Mouse (Mus musculus) cerebellum, adult 2 months (tissue): ENCODE results near the gene Fndc5. TPM values are rescaled to one million over a fixed set of nuclear protein-coding genes. Genes with fewer than 3 reads are reported as not detected.

Experiments
- DNase-seq, 2 experiments: peaks; one replicate each; pipeline ENCODE4 v3.0.0; 2021
- H3K27ac ChIP-seq: fragments of 200-500 bp; 2 replicates; pipeline ENCODE4 v1.5.1; 2012; ENCODE audit warnings: low read length, control low read depth, inconsistent platforms; ENCODE audit not compliant: insufficient read depth
- H3K27me3 ChIP-seq: fragments of 200-500 bp; 2 replicates; pipeline ENCODE4 v1.6.1; 2012; ENCODE audit warnings: inconsistent platforms, mild to moderate bottlenecking, low read length, moderate library complexity; ENCODE audit not compliant: control insufficient read depth, insufficient read depth
- H3K4me1 ChIP-seq: fragments of 200-500 bp; 2 replicates; pipeline ENCODE4 v1.6.1; 2011; ENCODE audit warnings: low read length; ENCODE audit not compliant: control insufficient read depth, insufficient read depth
- H3K4me3 ChIP-seq: fragments of 200-500 bp; replicated peaks from 2 replicates; pipeline ENCODE3; 2011; ENCODE audit warnings: mild to moderate bottlenecking, low read depth, low read length, control low read depth; ENCODE audit not compliant: insufficient read depth
- CTCF ChIP-seq: fragments of 200-500 bp; IDR thresholded peaks from 2 replicates; pipeline ENCODE4 v1.5.1; 2011; ENCODE audit warnings: low read depth, mild to moderate bottlenecking, control low read depth, low read length, moderate library complexity, borderline replicate concordance; ENCODE audit not compliant: insufficient read depth
- POLR2A ChIP-seq: fragments of 200-500 bp; IDR thresholded peaks from 2 replicates; pipeline ENCODE4 v1.6.1; 2011; ENCODE audit warnings: low read length, control low read depth, borderline replicate concordance; ENCODE audit not compliant: insufficient read depth
- WGBS: fragments of 180-500 bp; shearing (Covaris S2); methylation state at CpG from one replicate; pipeline ENCODE4 v1.1.7; 2018; 5-methylcytosine and 5-hydroxymethylcytosine counted together
- polyA plus RNA-seq: library from polyadenylated mRNA; depleted of rRNA; stranded (reverse); fragments of >200 nt; gene quantifications from 2 replicates; pipeline ENCODE4 v1.2.3, GENCODE M21; 2012; rRNA removed

Fndc5 gene
- polyA plus RNA-seq, 1 experiment: 192 TPM

DNA sequence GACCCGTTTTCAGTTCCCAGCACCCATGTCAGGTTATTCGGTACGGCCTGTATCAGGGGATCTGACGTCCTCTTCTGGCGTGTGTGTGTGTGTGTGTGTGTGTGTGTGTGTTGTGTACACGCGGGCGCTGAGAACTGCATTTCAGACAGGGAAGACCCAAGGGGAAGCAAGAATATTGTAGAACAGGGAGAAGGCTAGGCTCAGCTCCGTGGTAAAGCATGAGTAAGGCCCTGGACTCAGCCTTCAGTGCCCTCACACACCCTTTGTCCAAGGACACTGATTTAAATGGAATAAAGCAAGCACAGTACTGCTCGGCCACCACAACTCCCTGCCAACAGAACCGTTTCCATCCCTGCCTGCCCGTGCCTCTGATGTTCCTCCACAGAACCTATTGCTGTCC, 53.7 kb downstream of the Fndc5 start:
- Histone ChIP-seq H3K4me3 (peak overlapping the region; percentile 91), H3K27me3 (no peaks in the 10 kb centered on the region), H3K4me1 (peaks cover 2% of the 10 kb centered on the region), H3K27ac (no peak overlapping the region; the same call in 1 of the 2 replicates)
- peak; percentile 28 to 35 for DNase-seq
- TF ChIP-seq CTCF (no peak), POLR2A (no peak)
- 0% methylated on average over 12 of the region's 12 CpGs for WGBS

DNA sequence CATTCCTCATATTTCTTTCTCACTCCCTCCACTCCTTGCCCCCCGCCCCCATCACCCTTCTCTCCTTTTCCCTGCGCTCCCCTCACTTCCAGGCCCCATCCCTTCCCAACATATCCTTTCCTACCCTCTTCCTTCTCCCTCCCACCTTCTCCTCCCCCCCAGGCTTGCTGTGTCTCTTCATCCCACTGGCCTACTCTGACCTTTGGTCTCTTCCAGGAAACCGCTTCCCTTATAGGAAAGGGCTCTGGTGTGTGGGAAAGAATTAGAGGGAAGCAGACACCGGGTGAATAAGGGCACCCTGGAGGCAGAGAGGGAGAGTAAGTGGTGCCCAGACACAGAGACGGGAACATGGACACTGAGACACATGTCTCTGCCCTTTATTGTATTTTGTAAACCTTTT, 54.9 kb downstream of the Fndc5 start:
- WGBS: 69% methylated on average over 5 of the region's 5 CpGs
- Histone ChIP-seq H3K27ac (no peak overlapping the region), H3K27me3 (no peaks in the 10 kb centered on the region), H3K4me3 (no peak overlapping the region), H3K4me1 (peaks cover 2% of the 10 kb centered on the region)
- TF ChIP-seq POLR2A (no peak), CTCF (no peak)
- DNase-seq: no peak

Other genes with a start within 250 kb of the Fndc5 start
- gene Azin2, start 174.6 kb upstream of the Fndc5 start, polyA plus RNA-seq: 64.6 TPM in 2 replicates
- 43.9 and 45.7 TPM in 2 replicates for gene Ak2, start 145.0 kb upstream of the Fndc5 start, polyA plus RNA-seq
- 137 and 154 TPM in 2 replicates for gene Rnf19b, start 78.7 kb upstream of the Fndc5 start, polyA plus RNA-seq
- gene Tmem54, start 31.5 kb upstream of the Fndc5 start, polyA plus RNA-seq: 0.16 TPM in 2 replicates
- 148 and 176 TPM in 2 replicates for gene Hpca, start 15.0 kb upstream of the Fndc5 start, polyA plus RNA-seq
- gene S100pbp, start 52.7 kb downstream of the Fndc5 start, polyA plus RNA-seq: 28.5 and 31.3 TPM in 2 replicates
- gene Yars, start 52.8 kb downstream of the Fndc5 start, polyA plus RNA-seq: 104 and 107 TPM in 2 replicates
- gene C77080, start 124.4 kb downstream of the Fndc5 start, polyA plus RNA-seq: 15.6 and 18.5 TPM in 2 replicates
- 1.00 and 1.4 TPM in 2 replicates for gene Sync, start 150.6 kb downstream of the Fndc5 start, polyA plus RNA-seq
- gene Rbbp4, start 198.4 kb downstream of the Fndc5 start, polyA plus RNA-seq: 70.9 and 73.7 TPM in 2 replicates
- gene Zbtb8os, start 198.7 kb downstream of the Fndc5 start, polyA plus RNA-seq: 31.2 and 35.3 TPM in 2 replicates
- 10.6 and 12.9 TPM in 2 replicates for gene Zbtb8a, start 241.1 kb downstream of the Fndc5 start, polyA plus RNA-seq